Mouse (Mus musculus): ENCODE measurements at regions not wholly inside any gene's neighbourhood (a gene's known extent, or its start where the extent isn't known, plus 50 kb on each side); places are given as distances from the start of the nearest gene placed in this dataset.
"Not testable (repeated sequence)": the region's sequence is repeated elsewhere in the genome, so short reads cannot be mapped to it uniquely, and the experiment has no call there.

- no peak for DNase-seq (ENCODE audit: low spot score)
- Histone ChIP-seq H3K36me3 (ENCODE audit: control insufficient read depth, insufficient read depth, low read length) (no peaks in the 10 kb centered on the region), H3K4me3 (ENCODE audit: low read depth, low read length) (no peak overlapping the region), H3K27ac (replicated peaks; ENCODE audit: low read depth, low read length) (no peak overlapping the region), H3K27me3 (ENCODE audit: control insufficient read depth, insufficient read depth, low read length) (no peaks in the 10 kb centered on the region), H3K9me3 (ENCODE audit: control insufficient read depth, low read length) (no peaks in the 10 kb centered on the region), H3K4me2 (ENCODE audit: low read depth, severe bottlenecking) (no peak overlapping the region), H3K9ac (ENCODE audit: low read length) (no peak overlapping the region), H3K4me1 (ENCODE audit: control insufficient read depth, insufficient read depth, low read length) (no peaks in the 10 kb centered on the region)
- no peak for ATAC-seq (ENCODE audit: insufficient number of reproducible peaks, low FRiP score, low TSS enrichment, low read depth)
- 90% methylated on average over 1 of the region's 1 CpGs for WGBS
These were observed 109.9 kb upstream of the Fam3c start for GRCm38 (mm10) chr6:22465926-22466325.

DNA sequence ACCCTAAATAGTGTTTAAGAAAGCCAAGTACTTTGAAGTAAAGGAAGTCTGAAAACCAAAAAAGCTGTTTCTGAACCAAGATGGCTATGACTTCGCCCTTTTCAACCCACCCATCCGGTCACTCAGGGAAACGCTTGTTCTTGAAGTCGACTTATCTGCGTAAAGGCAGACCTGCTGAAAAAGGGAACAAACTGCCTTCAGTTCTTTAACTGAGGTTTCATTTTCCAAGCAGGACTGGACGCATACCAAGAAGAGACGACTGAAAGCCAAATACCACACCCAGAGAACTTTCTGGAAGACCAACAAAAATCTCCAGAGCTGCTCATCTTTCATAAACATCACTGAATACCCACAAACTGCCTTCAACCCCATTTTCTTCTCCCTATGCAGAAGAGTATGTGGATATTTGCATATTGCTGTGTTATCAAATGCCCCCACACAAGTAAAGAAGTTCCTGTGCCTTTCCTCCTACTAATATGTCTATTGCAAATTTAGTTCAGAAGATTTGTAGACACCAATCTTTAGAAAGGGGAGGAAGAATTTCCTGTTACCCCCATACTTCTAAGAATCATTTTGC lies 103.5 kb upstream of the Fam3c start:
- Histone ChIP-seq H3K4me3 (ENCODE audit: low read depth, low read length) (no peak overlapping the region), H3K36me3 (ENCODE audit: control insufficient read depth, insufficient read depth, low read length) (no peaks in the 10 kb centered on the region), H3K9ac (ENCODE audit: low read length) (no peak overlapping the region), H3K27ac (replicated peaks; ENCODE audit: low read depth, low read length) (no peak overlapping the region), H3K4me1 (ENCODE audit: control insufficient read depth, insufficient read depth, low read length) (no peaks in the 10 kb centered on the region), H3K4me2 (ENCODE audit: low read depth, severe bottlenecking) (no peak overlapping the region), H3K9me3 (ENCODE audit: control insufficient read depth, low read length) (no peaks in the 10 kb centered on the region), H3K27me3 (ENCODE audit: control insufficient read depth, insufficient read depth, low read length) (no peaks in the 10 kb centered on the region)
- WGBS: 88% methylated on average over 7 of the region's 7 CpGs
- DNase-seq (ENCODE audit: low spot score) (no peak), ATAC-seq (ENCODE audit: insufficient number of reproducible peaks, low FRiP score, low TSS enrichment, low read depth) (no peak)

GRCm38 (mm10) chr6:22452203-22452602 lies 96.2 kb upstream of the Fam3c start:
- ATAC-seq (ENCODE audit: insufficient number of reproducible peaks, low FRiP score, low TSS enrichment, low read depth) (no peak), DNase-seq (ENCODE audit: low spot score) (no peak)
- H3K4me2 ChIP-seq (ENCODE audit: low read depth, severe bottlenecking): no peak overlapping the region
- no peak overlapping the region for H3K9ac ChIP-seq (ENCODE audit: low read length)
- WGBS: 85% methylated on average over 2 of the region's 2 CpGs
- no peak overlapping the region for H3K4me3 ChIP-seq (ENCODE audit: low read depth, low read length)
- no peak overlapping the region for H3K27ac ChIP-seq (replicated peaks; ENCODE audit: low read depth, low read length)
- no peaks in the 10 kb centered on the region for H3K4me1 ChIP-seq (ENCODE audit: control insufficient read depth, insufficient read depth, low read length)
- H3K36me3 ChIP-seq (ENCODE audit: control insufficient read depth, insufficient read depth, low read length): no peaks in the 10 kb centered on the region
- no peaks in the 10 kb centered on the region for H3K9me3 ChIP-seq (ENCODE audit: control insufficient read depth, low read length)
- no peaks in the 10 kb centered on the region for H3K27me3 ChIP-seq (ENCODE audit: control insufficient read depth, insufficient read depth, low read length)

DNA sequence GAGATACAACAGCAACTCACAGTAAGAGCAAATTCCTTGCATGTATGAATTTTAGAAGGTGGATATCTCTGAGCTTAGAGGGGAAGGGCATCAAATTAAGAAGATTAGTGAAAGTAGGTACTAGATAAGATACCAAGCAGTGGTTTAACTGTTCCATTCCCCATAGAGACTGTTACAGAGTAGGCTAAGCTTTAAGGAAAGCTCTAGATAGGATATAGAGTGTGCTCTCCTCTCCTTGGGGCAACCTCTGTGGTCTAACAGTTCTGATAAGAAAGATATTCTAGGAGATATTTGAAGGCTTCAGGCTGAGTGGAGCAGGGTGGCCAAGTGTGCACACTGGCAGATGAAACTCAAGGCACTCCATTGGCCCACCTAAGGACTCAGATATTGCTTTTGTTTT lies 94.5 kb upstream of the Fam3c start:
- H3K27me3 ChIP-seq (ENCODE audit: control insufficient read depth, insufficient read depth, low read length): no peaks in the 10 kb centered on the region
- no peak overlapping the region for H3K4me2 ChIP-seq (ENCODE audit: low read depth, severe bottlenecking)
- no peaks in the 10 kb centered on the region for H3K4me1 ChIP-seq (ENCODE audit: control insufficient read depth, insufficient read depth, low read length)
- DNase-seq (ENCODE audit: low spot score) (no peak), ATAC-seq (ENCODE audit: insufficient number of reproducible peaks, low FRiP score, low TSS enrichment, low read depth) (no peak)
- no peaks in the 10 kb centered on the region for H3K9me3 ChIP-seq (ENCODE audit: control insufficient read depth, low read length)
- H3K36me3 ChIP-seq (ENCODE audit: control insufficient read depth, insufficient read depth, low read length): no peaks in the 10 kb centered on the region
- no peak overlapping the region for H3K27ac ChIP-seq (replicated peaks; ENCODE audit: low read depth, low read length)
- H3K4me3 ChIP-seq (ENCODE audit: low read depth, low read length): no peak overlapping the region
- no peak overlapping the region for H3K9ac ChIP-seq (ENCODE audit: low read length)

DNA sequence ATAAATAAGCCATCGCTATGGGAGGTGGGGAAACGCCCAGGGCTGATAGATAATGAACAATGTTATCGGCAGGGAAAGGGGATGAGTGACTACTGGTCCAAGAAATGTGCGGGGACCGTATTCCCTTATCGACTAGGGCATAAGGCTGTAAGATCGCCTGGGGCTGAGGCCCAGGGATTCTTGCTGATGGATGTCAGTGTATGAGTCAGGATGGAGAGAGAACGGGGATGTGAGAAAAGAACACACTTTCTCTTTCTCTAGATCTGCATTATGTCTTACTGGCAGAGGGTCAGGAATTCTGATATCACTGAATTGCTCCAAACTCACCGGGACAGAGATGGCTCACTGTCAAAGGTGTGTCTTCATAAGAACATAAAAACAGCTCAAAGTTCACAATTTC lies 92.9 kb upstream of the Fam3c start:
- Histone ChIP-seq H3K4me3 (ENCODE audit: low read depth, low read length) (no peak overlapping the region), H3K4me1 (ENCODE audit: control insufficient read depth, insufficient read depth, low read length) (no peaks in the 10 kb centered on the region), H3K27me3 (ENCODE audit: control insufficient read depth, insufficient read depth, low read length) (no peaks in the 10 kb centered on the region), H3K9ac (ENCODE audit: low read length) (no peak overlapping the region), H3K4me2 (ENCODE audit: low read depth, severe bottlenecking) (no peak overlapping the region), H3K27ac (replicated peaks; ENCODE audit: low read depth, low read length) (no peak overlapping the region), H3K36me3 (ENCODE audit: control insufficient read depth, insufficient read depth, low read length) (no peaks in the 10 kb centered on the region), H3K9me3 (ENCODE audit: control insufficient read depth, low read length) (no peaks in the 10 kb centered on the region)
- no peak for ATAC-seq (ENCODE audit: insufficient number of reproducible peaks, low FRiP score, low TSS enrichment, low read depth)
- WGBS: 89% methylated on average over 9 of the region's 9 CpGs
- DNase-seq (ENCODE audit: low spot score): no peak

DNA sequence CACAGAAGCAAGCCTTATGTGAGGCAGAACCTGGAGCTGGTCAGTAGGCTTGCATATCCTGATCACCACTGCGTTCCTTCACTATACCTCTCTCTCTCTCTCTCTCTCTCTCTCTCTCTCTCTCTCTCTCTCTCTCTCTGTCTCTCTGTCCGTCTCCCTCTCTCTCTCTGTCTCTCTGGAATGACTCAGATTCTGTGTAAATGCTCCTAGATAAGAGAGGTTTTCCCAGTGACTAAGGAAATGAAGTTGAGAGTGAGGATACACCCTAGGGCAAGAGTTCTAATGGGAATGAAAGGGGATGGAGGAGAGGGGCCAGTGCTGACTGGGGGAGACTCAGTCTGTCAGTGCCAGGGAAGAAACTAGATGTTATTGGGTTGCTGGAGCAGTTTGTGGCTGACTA lies 91.6 kb upstream of the Fam3c start:
- DNase-seq (ENCODE audit: low spot score) (no peak), ATAC-seq (ENCODE audit: insufficient number of reproducible peaks, low FRiP score, low TSS enrichment, low read depth) (no peak)
- WGBS: 57% methylated on average over 2 of the region's 2 CpGs
- Histone ChIP-seq H3K4me2 (ENCODE audit: low read depth, severe bottlenecking) (no peak overlapping the region), H3K36me3 (ENCODE audit: control insufficient read depth, insufficient read depth, low read length) (no peaks in the 10 kb centered on the region), H3K9me3 (ENCODE audit: control insufficient read depth, low read length) (no peaks in the 10 kb centered on the region), H3K4me1 (ENCODE audit: control insufficient read depth, insufficient read depth, low read length) (no peaks in the 10 kb centered on the region), H3K27me3 (ENCODE audit: control insufficient read depth, insufficient read depth, low read length) (no peaks in the 10 kb centered on the region), H3K27ac (replicated peaks; ENCODE audit: low read depth, low read length) (no peak overlapping the region), H3K9ac (ENCODE audit: low read length) (no peak overlapping the region), H3K4me3 (ENCODE audit: low read depth, low read length) (no peak overlapping the region)

GRCm38 (mm10) chr6:22446621-22447310 lies 90.7 kb upstream of the Fam3c start:
- DNase-seq (ENCODE audit: low spot score) (no peak), ATAC-seq (ENCODE audit: insufficient number of reproducible peaks, low FRiP score, low TSS enrichment, low read depth) (no peak)
- H3K4me3 ChIP-seq (ENCODE audit: low read depth, low read length): no peak overlapping the region
- no peak overlapping the region for H3K27ac ChIP-seq (replicated peaks; ENCODE audit: low read depth, low read length)
- 84% methylated on average over 15 of the region's 15 CpGs for WGBS
- no peak overlapping the region for H3K4me2 ChIP-seq (ENCODE audit: low read depth, severe bottlenecking)
- H3K36me3 ChIP-seq (ENCODE audit: control insufficient read depth, insufficient read depth, low read length): no peaks in the 10 kb centered on the region
- no peaks in the 10 kb centered on the region for H3K9me3 ChIP-seq (ENCODE audit: control insufficient read depth, low read length)
- no peak overlapping the region for H3K9ac ChIP-seq (ENCODE audit: low read length)
- no peaks in the 10 kb centered on the region for H3K4me1 ChIP-seq (ENCODE audit: control insufficient read depth, insufficient read depth, low read length)
- no peaks in the 10 kb centered on the region for H3K27me3 ChIP-seq (ENCODE audit: control insufficient read depth, insufficient read depth, low read length)

DNA sequence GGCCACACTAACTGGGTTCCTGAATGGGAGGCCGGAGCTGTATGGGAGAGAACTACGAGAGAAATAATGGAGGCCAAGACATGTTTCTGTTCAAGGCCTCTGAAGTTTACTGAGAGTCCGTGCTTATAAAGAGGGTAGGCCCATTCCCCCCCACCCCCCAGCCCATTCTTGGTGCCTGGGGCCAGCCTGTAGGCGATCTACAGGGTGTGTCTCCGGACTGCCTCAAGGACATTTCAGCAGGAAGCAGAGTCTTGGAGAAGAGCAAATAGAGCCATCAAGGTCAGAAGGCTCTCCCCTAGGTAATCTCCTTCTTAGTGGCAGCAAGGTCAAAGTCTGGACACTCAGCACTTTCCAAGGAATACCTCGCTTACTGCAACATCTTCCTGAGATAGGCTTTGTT lies 88.8 kb upstream of the Fam3c start:
- DNase-seq (ENCODE audit: low spot score); H3K36me3 ChIP-seq (ENCODE audit: control insufficient read depth, insufficient read depth, low read length); ATAC-seq (ENCODE audit: insufficient number of reproducible peaks, low FRiP score, low TSS enrichment, low read depth); H3K27me3 ChIP-seq (ENCODE audit: control insufficient read depth, insufficient read depth, low read length); H3K4me2 ChIP-seq (ENCODE audit: low read depth, severe bottlenecking); H3K4me1 ChIP-seq (ENCODE audit: control insufficient read depth, insufficient read depth, low read length); H3K9ac ChIP-seq (ENCODE audit: low read length); H3K9me3 ChIP-seq (ENCODE audit: control insufficient read depth, low read length); H3K4me3 ChIP-seq (ENCODE audit: low read depth, low read length); H3K27ac ChIP-seq (replicated peaks; ENCODE audit: low read depth, low read length): not testable (repeated sequence)
- 93% methylated on average over 6 of the region's 6 CpGs for WGBS

GRCm38 (mm10) chr6:22444220-22444619 lies 88.2 kb upstream of the Fam3c start:
- Histone ChIP-seq H3K4me2 (ENCODE audit: low read depth, severe bottlenecking) (no peak overlapping the region), H3K9me3 (ENCODE audit: control insufficient read depth, low read length) (no peaks in the 10 kb centered on the region), H3K4me1 (ENCODE audit: control insufficient read depth, insufficient read depth, low read length) (no peaks in the 10 kb centered on the region), H3K9ac (ENCODE audit: low read length) (no peak overlapping the region), H3K27me3 (ENCODE audit: control insufficient read depth, insufficient read depth, low read length) (no peaks in the 10 kb centered on the region), H3K27ac (replicated peaks; ENCODE audit: low read depth, low read length) (no peak overlapping the region), H3K36me3 (ENCODE audit: control insufficient read depth, insufficient read depth, low read length) (no peaks in the 10 kb centered on the region), H3K4me3 (ENCODE audit: low read depth, low read length) (no peak overlapping the region)
- 85% methylated on average over 12 of the region's 12 CpGs for WGBS
- no peak for DNase-seq (ENCODE audit: low spot score)
- no peak for ATAC-seq (ENCODE audit: insufficient number of reproducible peaks, low FRiP score, low TSS enrichment, low read depth)
